Mouse (Mus musculus): ENCODE data around the gene Dop1b. TPM values are rescaled to one million over a fixed set of nuclear protein-coding genes. Genes with fewer than 3 reads are reported as not detected.

Dop1b gene
- 10 to 100 TPM; 75.1 to 88.7 TPM for total RNA-seq (2023)

GRCm38 (mm10) chr16:93711411-93712188, at the start of gene Dop1b:
TSS of gene Dop1b (plus strand) at chr16:93711904.

GRCm38 (mm10) chr16:93682689-93683507, 28.8 kb upstream of the Dop1b start, which contains the start of gene Cbr3:
TSS of gene Cbr3 (plus strand) at chr16:93683215.

GRCm38 (mm10) chr16:93831627-93832395, 120.1 kb downstream of the Dop1b start, which contains the start of gene Morc3:
TSS of gene Morc3 (plus strand) at chr16:93832121.

Other genes with a start within 250 kb of the Dop1b start
- gene Setd4, start 107.8 kb upstream of the Dop1b start, total RNA-seq (2023), result 10 to 100 TPM; 15.2 to 21.6 TPM
- gene Cbr1, start 106.1 kb upstream of the Dop1b start, total RNA-seq (2023), result 10 to 100 TPM; 28.9 to 30.7 TPM
- 1 to 10 TPM; 1.3 to 1.4 TPM for gene Gm5678, start 83.8 kb upstream of the Dop1b start, total RNA-seq (2023)
- gene Cbr3, start 28.7 kb upstream of the Dop1b start, total RNA-seq (2023), result not detected
- gene Morc3, start 120.2 kb downstream of the Dop1b start, total RNA-seq (2023), result 100 to 1,000 TPM; 130 to 139 TPM
- 10 to 100 TPM; 14.7 to 19.2 TPM for gene Chaf1b, start 172.0 kb downstream of the Dop1b start, total RNA-seq (2023)